Mouse (Mus musculus): ENCODE results near the gene Atp5e. TPM values are rescaled to one million over a fixed set of nuclear protein-coding genes. Genes with fewer than 3 reads are reported as not detected.
A peak's percentile ranks its signal among the peaks of the same experiment; 100 is the strongest.

Gene Atp5e
- polyA plus RNA-seq, 1 experiment = not detected

DNA sequence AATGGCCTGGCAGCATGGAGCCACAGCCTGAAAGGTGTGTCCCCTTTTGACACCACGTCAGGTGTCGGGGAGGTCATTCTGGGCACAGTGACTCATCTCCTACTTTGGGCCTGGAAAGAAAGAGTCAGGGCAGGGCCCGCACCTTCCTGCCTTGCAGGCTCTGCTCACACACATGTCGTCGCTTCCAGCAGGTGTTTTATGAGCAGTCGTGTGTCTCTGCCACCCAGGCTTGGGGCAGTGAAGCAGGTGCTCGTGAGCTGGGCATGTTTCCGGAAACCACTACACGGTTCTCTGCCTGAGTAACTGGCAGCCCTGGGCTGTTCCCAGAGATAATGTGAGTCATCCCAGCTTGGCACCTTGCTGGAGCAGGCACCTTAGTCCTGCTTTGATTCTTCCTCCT lies 21.4 kb downstream of the Atp5e start:
- Histone ChIP-seq H3K27ac (ENCODE audit: insufficient read depth, low read depth, low read length) (no peak overlapping the region), H3K4me3 (ENCODE audit: insufficient read depth, low read depth, low read length) (no peak overlapping the region), H3K4me1 (ENCODE audit: control insufficient read depth, insufficient read depth, low read length) (peaks cover 17% of the 10 kb centered on the region)
- 82% methylated on average over 9 of the region's 9 CpGs for WGBS
- TF ChIP-seq POLR2A (IDR thresholded peaks at IDR 0.05; ENCODE audit: insufficient read depth, low read depth, low read length) (no peak), CTCF (IDR thresholded peaks at IDR 0.05; ENCODE audit: insufficient read depth, low read depth, low read length) (no peak)

DNA sequence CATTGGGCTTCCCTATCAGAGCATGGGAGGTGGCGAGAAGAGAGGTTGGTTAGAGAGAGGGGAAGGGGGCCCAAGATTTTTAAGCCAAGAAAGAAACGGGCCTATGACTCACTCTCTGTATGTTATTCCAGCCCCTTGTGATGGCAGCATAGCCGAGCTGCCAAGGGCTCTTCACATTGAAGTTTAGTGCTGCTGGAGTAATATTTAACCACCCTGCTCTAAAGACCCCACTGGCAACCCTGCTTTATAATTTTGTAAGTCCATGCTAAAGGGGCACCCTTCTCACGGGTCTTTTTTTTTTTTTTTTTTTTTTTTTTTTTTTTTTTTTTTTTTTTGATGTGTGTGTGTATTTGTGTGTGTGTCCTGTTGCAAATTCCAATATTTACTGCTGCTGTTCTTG lies 22.0 kb downstream of the Atp5e start:
- peaks cover 20% of the 10 kb centered on the region for H3K4me1 ChIP-seq (ENCODE audit: control insufficient read depth, insufficient read depth, low read length)
- WGBS = 73% methylated on average over 4 of the region's 4 CpGs
- H3K27ac ChIP-seq (ENCODE audit: insufficient read depth, low read depth, low read length) = no peak overlapping the region
- TF ChIP-seq POLR2A (IDR thresholded peaks at IDR 0.05; ENCODE audit: insufficient read depth, low read depth, low read length) (no peak), CTCF (IDR thresholded peaks at IDR 0.05; ENCODE audit: insufficient read depth, low read depth, low read length) (no peak)
- no peak overlapping the region for H3K4me3 ChIP-seq (ENCODE audit: insufficient read depth, low read depth, low read length)

DNA sequence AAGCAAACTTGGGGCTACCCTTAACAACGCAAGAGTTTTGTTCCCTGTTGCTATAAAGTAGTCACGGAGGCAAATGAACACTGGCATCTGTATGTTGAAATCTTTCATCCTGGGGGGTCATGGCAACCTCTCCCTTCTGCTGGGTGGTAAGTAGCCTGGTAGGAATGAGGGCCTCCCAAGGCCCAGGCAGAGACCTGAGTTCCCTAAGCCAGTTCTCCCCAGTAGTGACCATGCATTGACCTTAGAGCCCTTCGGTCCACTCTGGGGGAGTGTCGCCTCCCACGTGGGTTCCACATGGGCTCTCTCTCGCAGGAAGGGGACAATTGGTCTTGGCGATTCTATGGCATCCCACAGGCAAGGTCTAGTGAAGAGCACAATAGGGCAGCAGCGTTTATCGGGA lies 23.9 kb downstream of the Atp5e start:
- TF ChIP-seq CTCF (IDR thresholded peaks at IDR 0.05; ENCODE audit: insufficient read depth, low read depth, low read length) (no peak), POLR2A (IDR thresholded peaks at IDR 0.05; ENCODE audit: insufficient read depth, low read depth, low read length) (no peak)
- no peak overlapping the region for H3K4me3 ChIP-seq (ENCODE audit: insufficient read depth, low read depth, low read length)
- 83% methylated on average over 9 of the region's 9 CpGs for WGBS

GRCm38 (mm10) chr2:174439450-174439838 lies 24.5 kb downstream of the Atp5e start:
- Histone ChIP-seq H3K4me1 (ENCODE audit: control insufficient read depth, insufficient read depth, low read length) (peaks cover 21% of the 10 kb centered on the region), H3K27ac (ENCODE audit: insufficient read depth, low read depth, low read length) (no peak overlapping the region), H3K4me3 (ENCODE audit: insufficient read depth, low read depth, low read length) (no peak overlapping the region)
- TF ChIP-seq CTCF (IDR thresholded peaks at IDR 0.05; ENCODE audit: insufficient read depth, low read depth, low read length) (no peak), POLR2A (IDR thresholded peaks at IDR 0.05; ENCODE audit: insufficient read depth, low read depth, low read length) (no peak)
- 69% methylated on average over 5 of the region's 5 CpGs for WGBS

More for the DNA sequence above, 23.9 kb downstream of the Atp5e start:
- Histone ChIP-seq H3K4me1 (ENCODE audit: control insufficient read depth, insufficient read depth, low read length) (peaks cover 21% of the 10 kb centered on the region), H3K27ac (ENCODE audit: insufficient read depth, low read depth, low read length) (no peak overlapping the region)

- H3K27ac ChIP-seq (ENCODE audit: insufficient read depth, low read depth, low read length) = no peak within 1 kb of the TSS
- TF ChIP-seq CTCF (IDR thresholded peaks at IDR 0.05; ENCODE audit: insufficient read depth, low read depth, low read length) (no peak), POLR2A (IDR thresholded peaks at IDR 0.05; ENCODE audit: insufficient read depth, low read depth, low read length) (no peak)
- WGBS = 3% methylated on average over 38 of the region's 38 CpGs
- H3K4me3 ChIP-seq (ENCODE audit: insufficient read depth, low read depth, low read length) = peak within 1 kb of the TSS; percentile 63
- peaks cover 21% of the 10 kb centered on the region for H3K4me1 ChIP-seq (ENCODE audit: control insufficient read depth, insufficient read depth, low read length)
Observed at GRCm38 (mm10) chr2:174438737-174439449, 25.0 kb downstream of the Atp5e start, which contains the start of gene Ctsz. TSS of gene Ctsz (minus strand) at chr2:174439039.

DNA sequence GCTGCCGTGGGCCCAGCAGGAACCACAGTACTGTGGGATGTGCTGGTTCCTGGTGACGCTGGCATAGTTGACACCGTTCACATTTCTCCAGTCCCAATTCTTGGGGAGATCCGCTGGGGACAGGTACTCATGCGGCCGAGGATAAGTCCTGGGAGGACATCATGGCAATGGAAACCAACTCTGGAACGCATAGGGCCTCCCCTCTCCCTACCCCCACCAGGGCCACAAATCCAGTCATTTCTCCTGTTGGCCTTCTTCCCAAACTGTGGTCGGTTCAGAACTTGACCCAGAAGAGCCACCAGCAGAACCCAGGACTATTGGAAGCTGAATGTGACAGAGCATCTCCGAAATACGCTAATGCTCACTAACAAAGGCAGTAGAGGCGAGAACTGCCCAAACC lies 25.7 kb downstream of the Atp5e start:
- no peak overlapping the region for H3K27ac ChIP-seq (ENCODE audit: insufficient read depth, low read depth, low read length)
- peaks cover 21% of the 10 kb centered on the region for H3K4me1 ChIP-seq (ENCODE audit: control insufficient read depth, insufficient read depth, low read length)
- H3K4me3 ChIP-seq (ENCODE audit: insufficient read depth, low read depth, low read length) = peak overlapping the region; percentile 63
- 71% methylated on average over 11 of the region's 11 CpGs for WGBS
- no peak for TF ChIP-seq CTCF (IDR thresholded peaks at IDR 0.05; ENCODE audit: insufficient read depth, low read depth, low read length)
- TF ChIP-seq POLR2A (IDR thresholded peaks at IDR 0.05; ENCODE audit: insufficient read depth, low read depth, low read length) = no peak

DNA sequence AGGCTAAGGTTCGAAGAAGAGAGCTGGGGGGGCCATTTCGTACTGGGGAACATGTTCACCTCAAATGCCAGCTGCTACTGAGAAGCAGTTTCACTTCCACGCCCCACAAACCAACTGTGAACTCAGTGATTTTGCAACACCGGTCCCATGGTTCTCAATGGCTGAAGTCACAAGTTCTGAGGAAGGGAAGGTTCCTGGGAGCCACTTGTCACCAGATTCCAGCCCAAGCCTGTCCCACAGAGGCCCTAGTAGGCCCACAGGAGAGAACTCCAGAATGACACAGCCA lies 26.3 kb downstream of the Atp5e start:
- 95% methylated on average over 4 of the region's 4 CpGs for WGBS
- Histone ChIP-seq H3K27ac (ENCODE audit: insufficient read depth, low read depth, low read length) (no peak overlapping the region), H3K4me1 (ENCODE audit: control insufficient read depth, insufficient read depth, low read length) (peaks cover 21% of the 10 kb centered on the region), H3K4me3 (ENCODE audit: insufficient read depth, low read depth, low read length) (no peak overlapping the region)
- TF ChIP-seq CTCF (IDR thresholded peaks at IDR 0.05; ENCODE audit: insufficient read depth, low read depth, low read length) (no peak), POLR2A (IDR thresholded peaks at IDR 0.05; ENCODE audit: insufficient read depth, low read depth, low read length) (no peak)

DNA sequence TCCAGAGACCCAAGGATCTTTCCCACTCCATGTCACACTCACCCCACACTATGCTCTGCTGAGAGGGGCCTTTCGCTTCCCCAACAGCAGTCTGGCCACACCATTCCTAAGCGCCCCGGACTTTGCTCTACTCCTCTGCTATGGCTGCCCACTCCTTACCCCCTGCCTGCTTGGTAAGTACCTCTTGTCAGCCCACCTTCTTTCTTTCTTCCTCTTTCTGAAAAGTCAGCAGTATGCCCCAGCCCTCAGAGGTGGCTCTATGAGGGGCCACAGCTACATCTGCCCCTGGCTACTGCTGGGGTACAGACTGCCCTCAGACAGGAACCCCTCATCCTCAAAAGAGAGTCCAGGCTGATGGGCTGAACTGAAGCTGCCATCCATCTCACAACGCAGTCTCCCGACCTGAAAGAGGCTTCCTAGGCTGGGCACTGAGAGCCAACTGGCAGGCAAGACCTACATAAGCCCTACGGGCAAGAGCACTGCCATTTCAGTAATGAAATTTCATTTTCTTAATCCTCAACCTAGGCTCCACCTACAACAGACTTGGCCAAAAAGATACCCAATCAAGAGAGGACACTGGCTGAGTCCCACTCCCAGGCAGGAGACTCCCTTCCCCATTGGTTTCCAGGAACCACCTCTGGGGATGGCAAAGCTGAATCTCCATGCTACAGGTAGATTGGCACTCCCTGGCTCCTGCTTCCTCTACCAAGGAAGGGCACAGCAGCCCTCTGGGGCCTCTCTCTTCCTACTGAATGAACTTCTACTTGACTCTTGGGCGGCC lies 26.8 kb downstream of the Atp5e start:
- H3K4me3 ChIP-seq (ENCODE audit: insufficient read depth, low read depth, low read length) = no peak overlapping the region
- no peak overlapping the region for H3K27ac ChIP-seq (ENCODE audit: insufficient read depth, low read depth, low read length)
- WGBS = 96% methylated on average over 7 of the region's 7 CpGs
- no peak for TF ChIP-seq POLR2A (IDR thresholded peaks at IDR 0.05; ENCODE audit: insufficient read depth, low read depth, low read length)
- TF ChIP-seq CTCF (IDR thresholded peaks at IDR 0.05; ENCODE audit: insufficient read depth, low read depth, low read length) = no peak
- H3K4me1 ChIP-seq (ENCODE audit: control insufficient read depth, insufficient read depth, low read length) = peaks cover 21% of the 10 kb centered on the region

- Histone ChIP-seq H3K27ac (ENCODE audit: insufficient read depth, low read depth, low read length) (no peak overlapping the region), H3K4me3 (ENCODE audit: insufficient read depth, low read depth, low read length) (no peak overlapping the region), H3K4me1 (ENCODE audit: control insufficient read depth, insufficient read depth, low read length) (peaks cover 21% of the 10 kb centered on the region)
- 88% methylated on average over 26 of the region's 26 CpGs for WGBS
- no peak for TF ChIP-seq CTCF (IDR thresholded peaks at IDR 0.05; ENCODE audit: insufficient read depth, low read depth, low read length)
- no peak for TF ChIP-seq POLR2A (IDR thresholded peaks at IDR 0.05; ENCODE audit: insufficient read depth, low read depth, low read length)
Observed at GRCm38 (mm10) chr2:174436076-174436701, 27.7 kb downstream of the Atp5e start.

Data from olfactory bulb, adult 2 months (tissue).